Mouse (Mus musculus) olfactory bulb, adult 2 months (tissue): Measurements from ENCODE around the gene Aagab.

ENCODE experiments used
- CTCF ChIP-seq: fragments of 200-500 bp; IDR thresholded peaks from 2 replicates; pipeline ENCODE4 v1.5.1; 2012; ENCODE audit warnings: low read depth, mild to moderate bottlenecking, low read length, moderate library complexity; ENCODE audit not compliant: insufficient read depth
- POLR2A ChIP-seq: fragments of 200-500 bp; IDR thresholded peaks from 2 replicates; pipeline ENCODE4 v1.6.1; 2012; ENCODE audit warnings: mild to moderate bottlenecking, low read depth, low read length, moderate library complexity; ENCODE audit not compliant: insufficient read depth

- TF ChIP-seq POLR2A (no peak), CTCF (no peak)
Observed at GRCm38 (mm10) chr9:63632924-63633323, 30.5 kb downstream of the Aagab start.
